Mouse (Mus musculus): Measurements from ENCODE around the gene Hoga1. TPM values are rescaled to one million over a fixed set of nuclear protein-coding genes. Genes with fewer than 3 reads are reported as not detected.

Gene Hoga1
- polyA plus RNA-seq, 1 experiment from 2014 or later, result 1.9 TPM

GRCm38 (mm10) chr19:42014231-42014825 is 31.1 kb upstream of the Hoga1 start:
- Histone ChIP-seq H3K36me3 (ENCODE audit: inconsistent target) (no peaks in the 10 kb centered on the region), H3K79me2 (ENCODE audit: inconsistent target) (peaks cover 94% of the 10 kb centered on the region), H3K27ac (no peak overlapping the region), H3K4me3 (ENCODE audit: inconsistent target) (no peak overlapping the region)
- 95% methylated on average over 3 of the region's 3 CpGs for WGBS (ENCODE audit: missing documents)

GRCm38 (mm10) chr19:42015001-42015400 is 30.4 kb upstream of the Hoga1 start:
- Histone ChIP-seq H3K4me3 (ENCODE audit: inconsistent target) (no peak overlapping the region), H3K27ac (no peak overlapping the region), H3K36me3 (ENCODE audit: inconsistent target) (no peaks in the 10 kb centered on the region), H3K79me2 (ENCODE audit: inconsistent target) (peaks cover 94% of the 10 kb centered on the region)
- WGBS (ENCODE audit: missing documents), result 96% methylated on average over 6 of the region's 6 CpGs

DNA sequence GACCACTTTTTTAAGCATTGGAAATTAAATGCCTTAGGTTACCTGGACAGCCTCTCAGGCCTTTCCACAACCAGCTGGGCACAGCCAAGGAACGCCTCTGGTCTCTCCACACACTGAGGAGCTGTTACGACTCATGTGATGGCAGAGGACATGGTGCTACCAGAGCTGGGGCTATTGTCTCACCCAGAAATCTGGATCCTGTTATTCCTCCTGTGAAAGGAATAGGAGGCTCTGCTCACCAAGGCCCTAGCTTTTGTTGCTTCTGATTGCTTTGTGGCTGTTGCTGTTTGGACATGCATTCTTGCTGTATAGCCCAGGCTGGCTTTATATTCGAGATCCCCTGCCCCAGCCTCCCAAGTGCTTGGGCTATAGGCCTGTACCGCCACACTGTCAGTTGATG is 29.2 kb upstream of the Hoga1 start:
- peak overlapping the region; percentile 95 for H3K27ac ChIP-seq
- no peaks in the 10 kb centered on the region for H3K36me3 ChIP-seq (ENCODE audit: inconsistent target)
- peaks cover 94% of the 10 kb centered on the region for H3K79me2 ChIP-seq (ENCODE audit: inconsistent target)
- 83% methylated on average over 4 of the region's 4 CpGs for WGBS (ENCODE audit: missing documents)
- H3K4me3 ChIP-seq (ENCODE audit: inconsistent target), result no peak overlapping the region

DNA sequence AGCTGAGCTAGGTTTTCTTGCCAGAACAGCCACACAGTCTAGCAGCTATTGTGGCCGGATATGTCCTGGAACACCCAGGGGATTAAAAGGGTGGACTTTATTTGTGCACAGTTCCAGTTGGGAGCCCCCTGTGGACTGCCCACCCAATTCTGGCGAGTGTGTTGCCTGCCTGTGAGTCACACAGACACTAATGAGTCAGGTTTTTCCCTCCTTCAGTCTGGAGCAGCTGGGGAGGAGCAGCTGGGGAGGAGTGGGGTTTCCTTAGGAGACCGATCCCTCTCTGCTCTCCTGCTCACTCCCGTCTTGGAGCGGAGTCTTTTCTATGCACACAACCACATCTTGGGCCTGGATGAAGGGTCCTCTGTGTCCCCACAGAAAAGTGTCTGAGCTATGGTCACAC is 28.6 kb upstream of the Hoga1 start:
- 75% methylated on average over 5 of the region's 5 CpGs for WGBS (ENCODE audit: missing documents)
- H3K36me3 ChIP-seq (ENCODE audit: inconsistent target), result no peaks in the 10 kb centered on the region
- H3K4me3 ChIP-seq (ENCODE audit: inconsistent target), result no peak overlapping the region
- peaks cover 94% of the 10 kb centered on the region for H3K79me2 ChIP-seq (ENCODE audit: inconsistent target)
- H3K27ac ChIP-seq, result peak overlapping the region; percentile 95

DNA sequence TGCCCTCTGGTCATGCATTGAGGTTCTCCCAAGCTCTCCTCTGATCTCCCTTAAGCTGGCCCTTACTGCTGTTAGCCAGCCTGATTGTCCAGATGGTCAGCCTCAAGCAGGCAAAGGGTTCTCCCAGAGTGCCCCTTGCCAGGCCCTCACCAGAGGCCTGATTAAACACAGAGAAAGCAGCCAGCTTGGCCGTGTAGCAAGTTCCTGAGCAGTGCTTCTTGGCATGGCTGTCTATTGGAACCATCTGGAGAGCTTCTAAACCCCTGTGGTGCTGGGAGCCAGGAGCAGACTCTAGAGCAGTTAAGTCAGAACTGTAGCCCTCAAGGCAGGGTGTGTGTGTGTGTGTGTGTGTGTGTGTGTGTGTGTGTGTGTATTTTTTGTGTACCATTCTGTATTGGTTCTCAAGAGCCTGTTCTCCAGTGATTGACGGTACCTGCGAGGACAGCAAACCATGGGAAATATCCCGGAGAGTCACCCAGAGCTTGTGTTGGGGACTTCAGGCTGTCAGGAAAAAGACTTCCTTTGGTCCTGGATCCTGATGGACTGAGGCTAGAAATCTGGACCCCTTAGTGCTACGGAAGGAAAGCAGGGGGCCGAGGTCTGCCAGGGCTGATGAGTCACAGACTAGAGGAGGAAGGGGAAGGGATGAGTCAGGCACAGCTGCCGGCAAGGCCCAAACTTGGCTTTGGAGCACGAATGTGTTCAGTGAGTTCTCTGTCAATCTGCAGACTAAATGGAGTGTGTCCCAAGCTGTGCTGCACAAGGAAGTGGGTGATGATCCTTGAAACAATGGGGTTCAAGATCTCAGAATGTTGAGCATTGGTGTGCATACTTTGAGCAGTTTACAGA is 27.8 kb upstream of the Hoga1 start:
- WGBS (ENCODE audit: missing documents), result 38% methylated on average over 8 of the region's 8 CpGs
- Histone ChIP-seq H3K36me3 (ENCODE audit: inconsistent target) (no peaks in the 10 kb centered on the region), H3K4me3 (ENCODE audit: inconsistent target) (no peak overlapping the region), H3K79me2 (ENCODE audit: inconsistent target) (peaks cover 94% of the 10 kb centered on the region), H3K27ac (peak overlapping the region; percentile 95)

DNA sequence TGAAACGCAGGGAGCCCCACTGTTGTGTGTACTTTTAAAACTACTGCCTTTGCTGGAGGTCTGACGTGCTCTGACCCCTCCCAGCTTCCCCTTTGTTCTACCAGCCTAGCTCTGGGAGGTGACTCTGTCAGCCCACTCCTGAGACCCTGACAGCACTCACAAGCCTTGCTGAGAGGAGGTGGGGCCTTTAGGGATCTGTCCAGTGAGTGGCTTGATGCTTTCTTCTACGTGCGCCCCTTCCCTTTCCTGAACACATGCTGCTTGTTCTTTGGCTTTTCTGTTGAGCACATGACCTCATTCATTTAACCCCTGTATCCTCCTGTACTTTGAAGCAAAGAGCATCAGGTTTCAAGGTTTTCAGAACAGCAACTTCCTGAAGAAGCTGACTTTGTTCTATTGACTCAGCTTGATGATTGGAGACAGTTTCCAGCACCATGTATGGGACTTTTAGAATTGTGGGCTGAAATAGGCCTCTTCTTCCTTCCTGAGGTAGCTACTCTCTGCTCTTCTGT is 26.3 kb upstream of the Hoga1 start:
- Histone ChIP-seq H3K27ac (peak overlapping the region; percentile 95), H3K4me3 (ENCODE audit: inconsistent target) (no peak overlapping the region), H3K36me3 (ENCODE audit: inconsistent target) (no peaks in the 10 kb centered on the region), H3K79me2 (ENCODE audit: inconsistent target) (peaks cover 94% of the 10 kb centered on the region)
- WGBS (ENCODE audit: missing documents), result 35% methylated on average over 4 of the region's 4 CpGs

DNA sequence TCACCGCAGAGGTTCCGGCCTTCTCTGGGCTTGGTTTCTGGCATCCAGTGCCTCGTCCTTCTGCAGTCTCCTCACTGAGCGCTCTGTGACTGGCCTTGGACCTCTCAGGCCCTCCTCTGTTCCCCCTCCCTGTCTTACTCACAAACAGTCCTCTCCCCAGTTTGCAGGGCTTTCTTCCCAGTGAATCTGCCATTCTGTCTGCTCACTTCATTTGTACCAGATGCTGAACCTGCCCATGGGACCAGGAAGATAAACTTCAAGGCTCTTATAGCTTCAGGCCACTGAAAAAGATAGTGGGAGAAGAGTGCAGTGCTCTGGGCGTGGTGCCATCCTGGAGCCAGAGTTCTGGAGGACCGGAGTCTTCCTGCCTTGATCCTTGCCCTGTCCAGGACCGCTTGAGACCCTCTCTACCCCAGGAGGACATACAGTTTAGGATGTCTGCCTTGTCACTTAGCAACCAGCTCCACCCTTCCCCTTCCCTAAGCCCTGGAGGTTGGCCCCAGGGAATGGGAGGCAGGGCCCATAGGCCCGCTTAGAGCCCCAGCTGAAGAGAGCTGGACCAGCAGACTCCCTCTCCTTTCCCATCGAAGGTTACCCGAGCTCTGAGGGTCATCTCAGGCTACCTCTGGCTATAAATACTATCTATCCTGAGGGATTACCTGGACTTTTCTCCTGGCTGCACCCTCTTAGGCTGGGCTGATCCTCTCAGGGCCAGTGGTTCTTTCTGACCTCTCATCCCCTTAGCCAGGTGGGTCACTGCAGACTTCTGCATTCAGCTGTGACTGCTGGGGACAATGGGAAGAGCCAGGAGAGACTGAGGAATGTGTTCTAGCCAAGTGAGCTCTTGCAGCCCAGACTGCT is 23.5 kb upstream of the Hoga1 start:
- Histone ChIP-seq H3K79me2 (ENCODE audit: inconsistent target) (peaks cover 94% of the 10 kb centered on the region), H3K27ac (no peak overlapping the region; the same call in 1 of the 2 replicates), H3K36me3 (ENCODE audit: inconsistent target) (no peaks in the 10 kb centered on the region), H3K4me3 (ENCODE audit: inconsistent target) (no peak overlapping the region)
- 93% methylated on average over 10 of the region's 10 CpGs for WGBS (ENCODE audit: missing documents)

DNA sequence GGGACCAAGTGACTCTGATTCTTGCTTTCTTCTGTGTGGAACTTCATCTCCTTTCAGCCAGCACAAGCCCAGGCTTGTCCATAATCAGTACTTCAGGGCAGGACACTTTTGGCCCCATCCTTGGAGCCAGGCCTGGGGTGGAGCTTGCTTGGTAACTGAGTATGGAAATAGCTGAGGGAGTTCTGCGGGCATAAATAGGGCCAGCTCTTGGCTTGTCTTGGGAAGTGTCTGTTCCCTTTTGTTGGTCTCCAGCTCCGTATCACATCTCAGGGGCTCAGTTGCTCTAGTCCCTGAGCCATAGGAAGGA is 22.9 kb upstream of the Hoga1 start:
- Histone ChIP-seq H3K79me2 (ENCODE audit: inconsistent target) (peaks cover 94% of the 10 kb centered on the region), H3K27ac (no peak overlapping the region; the same call in 1 of the 2 replicates), H3K36me3 (ENCODE audit: inconsistent target) (no peaks in the 10 kb centered on the region), H3K4me3 (ENCODE audit: inconsistent target) (no peak overlapping the region)
- WGBS (ENCODE audit: missing documents), result 90% methylated on average over 2 of the region's 2 CpGs

DNA sequence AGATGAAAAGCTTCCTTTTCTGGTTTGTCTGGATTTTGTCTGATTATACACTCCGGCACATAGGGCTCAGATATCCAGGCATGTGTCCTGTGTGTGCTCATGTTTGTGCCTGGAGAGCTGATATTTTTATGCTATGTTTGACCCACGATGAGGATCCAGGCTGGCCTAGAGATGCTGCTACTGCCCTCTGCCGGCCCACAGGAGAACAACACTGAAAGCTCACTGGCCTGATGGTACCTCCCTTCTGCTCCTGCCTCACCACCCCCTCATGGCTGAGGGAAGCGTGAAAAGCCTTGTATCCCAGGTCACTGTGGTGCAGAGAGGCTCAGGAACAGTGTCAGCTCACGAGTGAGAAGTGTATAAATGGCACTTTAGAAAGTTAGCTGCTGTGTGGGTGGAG is 19.3 kb upstream of the Hoga1 start:
- Histone ChIP-seq H3K27ac (no peak overlapping the region), H3K36me3 (ENCODE audit: inconsistent target) (no peaks in the 10 kb centered on the region), H3K79me2 (ENCODE audit: inconsistent target) (peaks cover 100% of the 10 kb centered on the region), H3K4me3 (ENCODE audit: inconsistent target) (no peak overlapping the region)
- 5% methylated on average over 5 of the region's 5 CpGs for WGBS (ENCODE audit: missing documents)

- H3K79me2 ChIP-seq (ENCODE audit: inconsistent target), result peaks cover 63% of the 10 kb centered on the region
- H3K36me3 ChIP-seq (ENCODE audit: inconsistent target), result peaks cover 30% of the 10 kb centered on the region; the same call in 1 of the 2 replicates
- H3K4me3 ChIP-seq (ENCODE audit: inconsistent target), result no peak overlapping the region
- 93% methylated on average over 5 of the region's 5 CpGs for WGBS (ENCODE audit: missing documents)
- H3K27ac ChIP-seq, result no peak overlapping the region
These were observed 14.3 kb upstream of the Hoga1 start for GRCm38 (mm10) chr19:42031112-42031511.

DNA sequence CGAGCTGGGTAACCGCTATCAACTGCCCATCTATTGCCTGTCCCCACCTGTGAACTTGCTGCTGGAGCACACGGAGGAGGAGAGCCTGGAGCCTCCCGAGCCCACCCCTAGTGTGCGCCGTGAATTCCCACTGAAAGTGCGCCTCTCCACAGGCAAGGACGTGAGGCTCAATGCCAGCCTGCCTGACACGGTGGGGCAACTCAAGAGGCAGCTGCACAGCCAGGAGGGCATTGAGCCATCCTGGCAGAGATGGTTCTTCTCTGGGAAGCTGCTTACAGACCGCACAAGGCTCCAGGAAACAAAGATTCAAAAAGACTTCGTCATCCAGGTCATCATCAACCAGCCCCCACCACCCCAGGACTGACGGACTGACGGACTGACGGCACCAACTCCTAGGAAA is 11.8 kb upstream of the Hoga1 start:
- WGBS (ENCODE audit: missing documents), result 89% methylated on average over 13 of the region's 14 CpGs
- Histone ChIP-seq H3K27ac (no peak overlapping the region), H3K79me2 (ENCODE audit: inconsistent target) (peaks cover 38% of the 10 kb centered on the region), H3K4me3 (ENCODE audit: inconsistent target) (no peak overlapping the region), H3K36me3 (ENCODE audit: inconsistent target) (peaks cover 30% of the 10 kb centered on the region; the same call in 1 of the 2 replicates)

- Histone ChIP-seq H3K4me3 (ENCODE audit: inconsistent target) (no peak overlapping the region), H3K79me2 (ENCODE audit: inconsistent target) (peaks cover 31% of the 10 kb centered on the region), H3K27ac (no peak overlapping the region), H3K36me3 (ENCODE audit: inconsistent target) (peaks cover 30% of the 10 kb centered on the region; the same call in 1 of the 2 replicates)
- WGBS (ENCODE audit: missing documents), result 77% methylated on average over 8 of the region's 9 CpGs
These were observed 11.1 kb upstream of the Hoga1 start for GRCm38 (mm10) chr19:42034146-42034775.

DNA sequence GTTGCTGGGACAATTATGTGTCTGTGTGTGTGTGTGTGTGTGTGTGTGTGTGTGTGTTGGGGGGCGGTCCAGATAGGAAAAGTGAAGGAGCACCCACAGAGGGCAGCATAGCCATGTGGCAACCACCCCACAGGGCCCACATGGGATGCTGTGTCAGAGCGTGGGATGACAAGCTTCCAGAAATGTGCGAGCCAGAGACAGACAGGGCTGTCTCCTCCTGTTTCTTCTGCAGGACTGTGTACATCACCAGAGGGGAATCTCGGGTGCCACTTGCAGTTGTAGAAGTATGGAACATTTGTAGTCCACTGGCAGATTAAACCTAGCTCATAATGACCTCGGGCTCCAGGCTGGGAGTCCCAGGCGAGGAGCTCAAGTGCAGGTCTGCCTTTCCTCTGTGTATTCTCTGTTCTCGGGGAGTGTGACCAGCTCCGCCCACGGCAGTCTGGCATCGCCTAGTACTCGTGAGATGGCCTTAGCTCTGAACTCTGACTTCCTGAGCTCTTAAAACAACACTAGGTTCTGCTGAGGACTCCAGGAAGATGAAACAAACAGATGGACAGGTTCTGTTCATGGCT is 10.4 kb upstream of the Hoga1 start:
- WGBS (ENCODE audit: missing documents), result 85% methylated on average over 10 of the region's 11 CpGs
- H3K36me3 ChIP-seq (ENCODE audit: inconsistent target), result peaks cover 30% of the 10 kb centered on the region; the same call in 1 of the 2 replicates
- no peak overlapping the region for H3K4me3 ChIP-seq (ENCODE audit: inconsistent target)
- peaks cover 24% of the 10 kb centered on the region for H3K79me2 ChIP-seq (ENCODE audit: inconsistent target)
- no peak overlapping the region for H3K27ac ChIP-seq
